Comparison of ENCODE assay signal across 9 mouse cellular contexts in the genomic region with DNA sequence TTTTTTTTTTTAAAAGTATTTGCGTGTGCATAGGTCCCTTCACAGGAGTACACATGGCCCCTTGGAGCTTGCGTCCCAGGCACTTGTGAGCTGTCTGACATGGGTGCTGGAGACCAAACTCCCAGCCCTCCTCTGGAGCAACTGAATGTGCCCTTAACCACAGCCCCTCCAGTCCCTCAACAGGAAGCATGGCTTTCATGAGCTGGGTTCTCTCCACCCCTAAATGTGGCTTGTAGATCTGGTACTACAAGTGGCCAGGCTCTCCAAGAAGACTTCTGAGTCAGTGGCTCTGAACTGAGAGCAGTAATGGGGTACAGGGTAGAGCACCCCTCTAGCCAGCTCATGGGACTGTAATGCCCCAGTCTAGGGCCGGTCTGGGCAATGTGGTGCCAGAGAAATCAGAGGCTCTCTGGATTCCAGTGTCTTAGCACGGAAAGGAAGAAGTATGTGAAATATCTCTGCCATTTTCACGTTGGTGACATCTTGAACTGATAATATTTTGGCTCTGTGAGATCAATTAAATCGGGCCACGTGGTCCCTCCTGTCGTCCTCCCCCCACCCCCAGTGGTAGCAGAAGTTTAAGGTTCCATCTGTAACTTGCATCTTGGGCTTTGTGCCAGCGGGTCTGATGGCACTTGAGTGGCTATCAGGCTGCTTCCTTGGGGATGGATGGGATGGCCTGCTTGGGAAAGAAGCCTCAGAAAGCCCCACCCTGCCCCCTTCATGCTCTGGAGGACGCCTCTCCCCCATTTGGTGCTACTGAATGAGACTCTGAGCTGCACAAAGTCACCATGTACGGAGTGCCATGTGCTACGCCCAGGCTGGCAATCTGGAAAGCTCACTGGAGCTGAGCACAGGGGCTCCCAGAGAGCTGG.
A peak's percentile ranks its signal among the peaks of the same experiment; 100 is the strongest.
DNase-seq lines count a peak whose midpoint lies in the region; ATAC-seq and TF ChIP-seq lines count a peak whose summit lies in the region.
"Had no signal": no experiment of that assay in that cellular context is flagged by ENCODE, and none has a peak within 500 bp of the region (broad histone marks: within the 10 kb centered on the region; RNA-seq: fewer than 3 reads in every experiment).

No protein-coding gene starts in this region.

- H3K4me2 ChIP-seq in kidney, embryonic 14.5 days (replicated peaks; ENCODE audit: low read depth, low read length): no peak overlapping the region
- peak overlapping the region; percentile 67 for H3K4me2 ChIP-seq in hindbrain, embryonic 13.5 days
- H3K4me2 ChIP-seq in liver, postnatal 0 days (ENCODE audit: low read depth, low read length): peak overlapping the region; percentile 83; the same call in 1 of the 2 replicates

- no peaks in the 10 kb centered on the region for H3K36me3 ChIP-seq in kidney, embryonic 14.5 days (ENCODE audit: control insufficient read depth, insufficient read depth, low read length)
- H3K36me3 ChIP-seq in kidney, adult 2 months (ENCODE audit: control insufficient read depth, insufficient read depth, low read length): no peaks in the 10 kb centered on the region
- H3K36me3 ChIP-seq in hindbrain, embryonic 13.5 days: no peaks in the 10 kb centered on the region
- no peaks in the 10 kb centered on the region for H3K36me3 ChIP-seq in liver, postnatal 0 days (replicated peaks; ENCODE audit: insufficient read depth, low read length)

- no peak for TF ChIP-seq CTCF in kidney, adult 2 months (conservative IDR thresholded peaks at IDR 0.05; ENCODE audit: insufficient read depth, insufficient read length, low read depth, low read length)
- no peak for TF ChIP-seq CTCF in liver, postnatal 0 days (IDR thresholded peaks at IDR 0.05; ENCODE audit: low read depth)

- TF ChIP-seq POLR2A in kidney, adult 2 months (IDR thresholded peaks at IDR 0.05; ENCODE audit: low read depth, low read length): no peak

- WGBS in kidney, embryonic 14.5 days: 58% methylated on average over 12 of the region's 12 CpGs
- WGBS in kidney, adult 2 months: 71% methylated on average over 12 of the region's 12 CpGs
- 73% methylated on average over 12 of the region's 12 CpGs for WGBS in hindbrain, embryonic 13.5 days
- WGBS in liver, postnatal 0 days (ENCODE audit: insufficient replicate concordance): 47% methylated on average over 12 of the region's 12 CpGs

- DNase-seq in kidney, adult 2 months: no peak
- peak; percentile 47 for DNase-seq in NIH3T3 (ENCODE audit: low read depth)
- no peak for DNase-seq in liver, postnatal 0 days
- no peak for DNase-seq in cerebellum, adult 9-11 months
- no peak for DNase-seq in adrenal gland, adult (ENCODE audit: inconsistent age in 2 of 2, low spot score in 1 of 2)
- DNase-seq in urinary bladder, adult 2 months (ENCODE audit: low spot score): no peak

- H3K9me3 ChIP-seq in kidney, embryonic 14.5 days (ENCODE audit: control insufficient read depth, low read length): no peaks in the 10 kb centered on the region
- no peaks in the 10 kb centered on the region for H3K9me3 ChIP-seq in hindbrain, embryonic 13.5 days
- no peaks in the 10 kb centered on the region for H3K9me3 ChIP-seq in liver, postnatal 0 days (ENCODE audit: low read length)

- peak overlapping the region; percentile 89; the same call in 1 of the 2 replicates for H3K27ac ChIP-seq in kidney, embryonic 14.5 days (ENCODE audit: low read depth, low read length)
- no peak overlapping the region for H3K27ac ChIP-seq in kidney, adult 2 months (ENCODE audit: insufficient read depth, low read depth, low read length)
- peak overlapping the region; percentile 98 for H3K27ac ChIP-seq in hindbrain, embryonic 13.5 days
- H3K27ac ChIP-seq in liver, postnatal 0 days (ENCODE audit: low read depth): peak overlapping the region; percentile 93; the same call in 1 of the 2 replicates

- H3K9ac ChIP-seq in kidney, embryonic 14.5 days (ENCODE audit: low read depth, low read length): no peak overlapping the region; the same call in 1 of the 2 replicates
- H3K9ac ChIP-seq in hindbrain, embryonic 13.5 days: peak overlapping the region; percentile 96
- no peak overlapping the region for H3K9ac ChIP-seq in liver, postnatal 0 days (replicated peaks)

- H3K4me1 ChIP-seq in kidney, embryonic 14.5 days (ENCODE audit: control insufficient read depth, insufficient read depth, low read length): peaks cover 79% of the 10 kb centered on the region
- H3K4me1 ChIP-seq in kidney, adult 2 months (ENCODE audit: control insufficient read depth, insufficient read depth, low read length): peaks cover 15% of the 10 kb centered on the region; the same call in 1 of the 2 replicates
- peaks cover 76% of the 10 kb centered on the region for H3K4me1 ChIP-seq in hindbrain, embryonic 13.5 days (replicated peaks)
- H3K4me1 ChIP-seq in liver, postnatal 0 days (ENCODE audit: insufficient read depth): peaks cover 77% of the 10 kb centered on the region

- no peak for TF ChIP-seq EP300 in liver, postnatal 0 days (IDR thresholded peaks at IDR 0.05; ENCODE audit: low read depth)

- no peak for ATAC-seq in kidney, embryonic 14.5 days (ENCODE audit: low FRiP score, low TSS enrichment)
- no peak for ATAC-seq in hindbrain, embryonic 13.5 days (ENCODE audit: low FRiP score)
- no peak for ATAC-seq in liver, postnatal 0 days

- H3K27me3 ChIP-seq in kidney, embryonic 14.5 days (ENCODE audit: control insufficient read depth, insufficient read depth, low read length): no peaks in the 10 kb centered on the region
- no peaks in the 10 kb centered on the region for H3K27me3 ChIP-seq in kidney, adult 2 months (replicated peaks; ENCODE audit: control insufficient read depth, insufficient read depth, low read length)
- no peaks in the 10 kb centered on the region for H3K27me3 ChIP-seq in hindbrain, embryonic 13.5 days
- H3K27me3 ChIP-seq in liver, postnatal 0 days (ENCODE audit: insufficient read depth, low read length): no peaks in the 10 kb centered on the region
- H3K27me3 ChIP-seq: Patski had no signal

- H3K4me3 ChIP-seq in kidney, embryonic 14.5 days (ENCODE audit: low read length): no peak overlapping the region
- no peak overlapping the region for H3K4me3 ChIP-seq in kidney, adult 2 months (ENCODE audit: insufficient read depth, low read depth, low read length)
- H3K4me3 ChIP-seq in hindbrain, embryonic 13.5 days: no peak overlapping the region
- H3K4me3 ChIP-seq in liver, postnatal 0 days (ENCODE audit: low read depth, low read length): no peak overlapping the region
